31 mouse cellular contexts compared by ENCODE assay signal in the genomic region with DNA sequence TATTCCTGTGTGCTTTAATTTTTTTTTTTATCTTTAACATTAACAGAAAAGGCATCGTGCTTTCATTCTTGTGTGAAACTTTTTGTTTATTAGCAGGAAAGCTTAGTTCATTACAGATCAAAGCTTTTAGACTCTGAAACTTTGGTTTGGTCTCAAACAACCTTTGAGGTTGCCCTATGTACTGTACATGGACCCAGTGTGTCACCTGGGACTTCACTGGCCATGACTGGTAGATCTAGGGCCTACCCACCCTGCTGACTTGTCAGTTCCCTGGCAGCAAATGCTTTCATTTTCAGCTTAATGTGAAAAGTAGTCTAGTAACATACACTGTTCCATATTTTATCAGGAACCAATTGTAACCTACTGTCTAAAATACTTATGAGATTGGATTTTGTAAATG.
"Had no signal": no experiment of that assay in that cellular context is flagged by ENCODE, and none has a peak within 500 bp of the region (broad histone marks: within the 10 kb centered on the region; RNA-seq: fewer than 3 reads in every experiment).

No protein-coding gene starts in this region.

- H3K9me3 ChIP-seq: limb, embryonic 10.5 days; limb, embryonic 12.5 days; limb, embryonic 13.5 days; limb, embryonic 15.5 days; liver, embryonic 13.5 days; liver, embryonic 15.5 days; lung, embryonic 15.5 days; megakaryocyte, embryonic 14.5 days; midbrain, embryonic 10.5 days; midbrain, embryonic 12.5 days; midbrain, embryonic 13.5 days; midbrain, embryonic 15.5 days had no signal

- H3K27ac ChIP-seq: left cerebral cortex, adult 2 months; limb, embryonic 10.5 days; limb, embryonic 12.5 days; limb, embryonic 13.5 days; limb, embryonic 15.5 days; liver, embryonic 13.5 days; liver, embryonic 14.5 days; liver, embryonic 15.5 days; lung, embryonic 15.5 days; macrophage; midbrain, embryonic 10.5 days; midbrain, embryonic 12.5 days; midbrain, embryonic 13.5 days; midbrain, embryonic 15.5 days had no signal

- H3K4me3 ChIP-seq: left cerebral cortex, adult 2 months; limb, embryonic 10.5 days; limb, embryonic 12.5 days; limb, embryonic 13.5 days; limb, embryonic 15.5 days; liver, embryonic 13.5 days; liver, embryonic 15.5 days; lung, embryonic 15.5 days; megakaryocyte, embryonic 14.5 days; midbrain, embryonic 10.5 days; midbrain, embryonic 12.5 days; midbrain, embryonic 13.5 days; midbrain, embryonic 15.5 days; myocyte had no signal

- H3K36me3 ChIP-seq: lung, embryonic 15.5 days; midbrain, embryonic 13.5 days; midbrain, embryonic 15.5 days had no signal

- H3K27me3 ChIP-seq: limb, embryonic 12.5 days; limb, embryonic 13.5 days; limb, embryonic 15.5 days; liver, embryonic 13.5 days; liver, embryonic 15.5 days; lung, embryonic 15.5 days; megakaryocyte, embryonic 14.5 days; midbrain, embryonic 12.5 days; midbrain, embryonic 13.5 days; midbrain, embryonic 15.5 days had no signal

- H3K4me2 ChIP-seq: limb, embryonic 12.5 days; limb, embryonic 13.5 days; limb, embryonic 15.5 days; liver, embryonic 11.5 days; liver, embryonic 13.5 days; liver, embryonic 15.5 days; lung, embryonic 14.5 days; lung, embryonic 15.5 days; midbrain, embryonic 11.5 days; midbrain, embryonic 12.5 days; midbrain, embryonic 13.5 days; midbrain, embryonic 15.5 days had no signal

- ATAC-seq: liver, postnatal 0 days; lung, postnatal 0 days; midbrain, embryonic 13.5 days; midbrain, embryonic 15.5 days; midbrain, embryonic 16.5 days had no signal

- DNase-seq: left cerebral cortex, postnatal 4 days; liver; liver, embryonic 13.5 days; liver, postnatal 0 days; lung, adult 18-20 months; lung, adult 2 months; lung, embryonic 14.5 days; lung, postnatal 10 days; lung, postnatal 14 days; lung, postnatal 36 days; lung, postnatal 4 days; midbrain, embryonic 14.5 days had no signal

- H3K9ac ChIP-seq: limb, embryonic 12.5 days; limb, embryonic 13.5 days; limb, embryonic 15.5 days; liver, embryonic 13.5 days; liver, embryonic 14.5 days; liver, embryonic 15.5 days; liver, postnatal 0 days; lung, embryonic 14.5 days; lung, embryonic 15.5 days; midbrain, embryonic 12.5 days; midbrain, embryonic 13.5 days; midbrain, embryonic 15.5 days had no signal

- H3K4me1 ChIP-seq: limb, embryonic 10.5 days; limb, embryonic 12.5 days; limb, embryonic 13.5 days; limb, embryonic 15.5 days; liver, embryonic 13.5 days; liver, embryonic 15.5 days; lung, embryonic 15.5 days; midbrain, embryonic 10.5 days; midbrain, embryonic 12.5 days; midbrain, embryonic 13.5 days; midbrain, embryonic 15.5 days had no signal
